15 mouse cellular contexts compared by ENCODE assay signal in the genomic region with DNA sequence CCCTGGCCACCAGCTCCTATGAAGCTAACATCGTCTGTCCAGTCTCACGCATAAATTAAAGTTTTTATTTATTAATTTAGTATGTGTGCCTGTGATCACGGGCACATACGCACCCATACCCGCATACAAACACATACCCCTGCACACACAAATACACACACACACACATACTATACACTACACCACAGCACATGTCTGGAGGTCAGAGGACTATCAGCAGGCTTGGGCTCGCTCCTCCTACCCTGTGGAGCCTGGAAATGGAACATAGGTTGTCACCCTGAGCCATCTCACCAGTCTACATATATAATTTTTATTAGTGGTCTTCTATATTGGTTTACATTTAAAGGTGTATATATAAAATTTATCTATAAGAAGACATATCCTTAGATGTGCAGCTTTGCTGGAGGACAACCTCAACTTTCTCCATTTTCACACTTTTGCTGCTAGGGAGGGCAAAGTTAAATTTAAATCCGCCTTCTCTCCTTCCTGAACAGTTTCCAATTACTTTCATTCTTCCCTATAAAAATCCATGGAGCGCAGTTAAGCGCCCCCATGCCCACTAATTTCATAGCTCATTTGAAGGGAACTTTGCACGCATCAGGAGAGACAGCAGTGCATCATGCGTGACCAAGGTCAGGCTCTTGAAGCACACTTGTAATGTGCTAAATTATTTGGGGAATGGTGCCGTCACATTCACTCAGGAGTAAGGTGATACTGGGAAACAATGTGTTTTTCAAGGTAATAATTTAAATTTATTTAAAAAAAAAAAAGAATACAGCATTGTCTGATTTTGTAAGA.
"Had no signal": no experiment of that assay in that cellular context is flagged by ENCODE, and none has a peak within 500 bp of the region (broad histone marks: within the 10 kb centered on the region; RNA-seq: fewer than 3 reads in every experiment).

No protein-coding gene starts in this region.

- H3K9ac ChIP-seq: limb, embryonic 12.5 days; liver, embryonic 13.5 days; liver, postnatal 0 days; lung, embryonic 15.5 days; midbrain, embryonic 15.5 days; neural tube, embryonic 12.5 days; stomach, embryonic 15.5 days had no signal

- H3K36me3 ChIP-seq: limb, embryonic 12.5 days; liver, embryonic 13.5 days; lung, embryonic 15.5 days; midbrain, embryonic 15.5 days; neural tube, embryonic 12.5 days; stomach, embryonic 15.5 days had no signal

- ATAC-seq: midbrain, embryonic 15.5 days had no signal

- H3K4me3 ChIP-seq: layer of hippocampus, adult 2 months; limb, embryonic 12.5 days; liver, embryonic 13.5 days; lung, embryonic 15.5 days; midbrain, embryonic 15.5 days; neural tube, embryonic 12.5 days; stomach, embryonic 15.5 days had no signal

- H3K9me3 ChIP-seq: limb, embryonic 12.5 days; liver, embryonic 13.5 days; lung, embryonic 15.5 days; midbrain, embryonic 15.5 days; neural tube, embryonic 12.5 days; stomach, embryonic 15.5 days had no signal

- H3K4me1 ChIP-seq: limb, embryonic 12.5 days; liver, embryonic 13.5 days; lung, embryonic 15.5 days; midbrain, embryonic 15.5 days; neural tube, embryonic 12.5 days; stomach, embryonic 15.5 days had no signal

- H3K27me3 ChIP-seq: limb, embryonic 12.5 days; liver, embryonic 13.5 days; lung, embryonic 15.5 days; megakaryocyte, embryonic 14.5 days; midbrain, embryonic 15.5 days; neural tube, embryonic 12.5 days; stomach, embryonic 15.5 days had no signal

- H3K27ac ChIP-seq: layer of hippocampus, adult 2 months; limb, embryonic 12.5 days; liver, embryonic 13.5 days; lung, embryonic 15.5 days; macrophage; midbrain, embryonic 15.5 days; neural tube, embryonic 12.5 days; stomach, embryonic 15.5 days had no signal

- DNase-seq: liver, embryonic 13.5 days; lung, postnatal 14 days; right cerebral cortex, postnatal 4 days; thymus, adult 2 months; thymus, postnatal 36 days had no signal

- H3K4me2 ChIP-seq: limb, embryonic 12.5 days; liver, embryonic 13.5 days; lung, embryonic 15.5 days; midbrain, embryonic 11.5 days; neural tube, embryonic 12.5 days had no signal
